In genomic region chr9:79923262-79923661, GRCm38 (mm10) we compare ENCODE assay signal across 23 mouse cellular contexts.
DNase-seq lines count a peak whose midpoint lies in the region; ATAC-seq and TF ChIP-seq lines count a peak whose summit lies in the region.
"Had no signal": no experiment of that assay in that cellular context is flagged by ENCODE, and none has a peak within 500 bp of the region (broad histone marks: within the 10 kb centered on the region; RNA-seq: fewer than 3 reads in every experiment).

No protein-coding gene starts in this region.

- H3K27ac ChIP-seq in heart, adult 2 months: peak overlapping the region; percentile 66; the same call in 1 of the 2 replicates
- H3K27ac ChIP-seq in heart, postnatal 0 days (ENCODE audit: low read depth): peak overlapping the region; percentile 34
- no peak overlapping the region for H3K27ac ChIP-seq in lung, embryonic 16.5 days (ENCODE audit: low read length)
- H3K27ac ChIP-seq: forebrain, embryonic 10.5 days; hindbrain, embryonic 15.5 days; liver, embryonic 13.5 days; midbrain, embryonic 10.5 days; neural tube, embryonic 15.5 days had no signal

- no peak for TF ChIP-seq POLR2A in heart, adult 2 months (IDR thresholded peaks at IDR 0.05; ENCODE audit: insufficient read depth, low read depth, low read length)

- peaks cover 35% of the 10 kb centered on the region for H3K4me1 ChIP-seq in heart, adult 2 months (ENCODE audit: control insufficient read depth, insufficient read depth, low read length)
- peaks cover 60% of the 10 kb centered on the region for H3K4me1 ChIP-seq in heart, postnatal 0 days (ENCODE audit: control insufficient read depth, insufficient read depth)
- H3K4me1 ChIP-seq in lung, embryonic 16.5 days (replicated peaks; ENCODE audit: control insufficient read depth, insufficient read depth, low read length): peaks cover 34% of the 10 kb centered on the region
- H3K4me1 ChIP-seq: hindbrain, embryonic 15.5 days; neural tube, embryonic 15.5 days had no signal

- H3K79me2 ChIP-seq in heart, adult 2 months (replicated peaks; ENCODE audit: control insufficient read depth, insufficient read depth, low read length): peaks cover 2% of the 10 kb centered on the region

- DNase-seq in heart, adult 2 months: no peak
- no peak for DNase-seq in heart, postnatal 14 days
- no peak for DNase-seq in heart, postnatal 0 days (ENCODE audit: low spot score)
- no peak for DNase-seq in heart, adult 8-10 months (ENCODE audit: low spot score)
- DNase-seq in lung, postnatal 25 days (ENCODE audit: low spot score): peak; percentile 27
- no peak for DNase-seq in ovary, adult 18-20 months (ENCODE audit: low spot score)
- no peak for DNase-seq in cerebellum, adult 8-10 months
- DNase-seq: adrenal gland, postnatal 36 days; B cell, adult 2 months; cerebellum, adult 9-11 months; gastrocnemius, postnatal 36 days; kidney, adult 9 months; kidney, postnatal 36 days; liver, embryonic 13.5 days had no signal

- H3K36me3 ChIP-seq in heart, adult 2 months (ENCODE audit: control insufficient read depth, insufficient read depth, low read length): peaks cover 27% of the 10 kb centered on the region
- no peaks in the 10 kb centered on the region for H3K36me3 ChIP-seq in heart, postnatal 0 days (replicated peaks; ENCODE audit: control insufficient read depth, insufficient read depth, low read length)
- no peaks in the 10 kb centered on the region for H3K36me3 ChIP-seq in lung, embryonic 16.5 days (ENCODE audit: control insufficient read depth, insufficient read depth, low read length)
- H3K36me3 ChIP-seq: forebrain, embryonic 10.5 days; G1E; hindbrain, embryonic 15.5 days; liver, embryonic 13.5 days; midbrain, embryonic 10.5 days; neural tube, embryonic 15.5 days had no signal

- no peaks in the 10 kb centered on the region for H3K9me3 ChIP-seq in heart, postnatal 0 days (replicated peaks; ENCODE audit: control insufficient read depth, low read length)
- H3K9me3 ChIP-seq in lung, embryonic 16.5 days (ENCODE audit: control insufficient read depth, low read length): no peaks in the 10 kb centered on the region
- H3K9me3 ChIP-seq: forebrain, embryonic 10.5 days; G1E; hindbrain, embryonic 15.5 days; liver, embryonic 13.5 days; midbrain, embryonic 10.5 days; neural tube, embryonic 15.5 days had no signal

- no peak for TF ChIP-seq EP300 in heart, adult 2 months (IDR thresholded peaks at IDR 0.05; ENCODE audit: insufficient read depth, low read depth, low read length)
- no peak for TF ChIP-seq EP300 in heart, postnatal 0 days (IDR thresholded peaks at IDR 0.05; ENCODE audit: low read depth)

- no peaks in the 10 kb centered on the region for H3K27me3 ChIP-seq in heart, adult 2 months (ENCODE audit: control insufficient read depth, insufficient read depth, low read length)
- no peaks in the 10 kb centered on the region for H3K27me3 ChIP-seq in heart, postnatal 0 days (ENCODE audit: control insufficient read depth, insufficient read depth, low read length)
- no peaks in the 10 kb centered on the region for H3K27me3 ChIP-seq in lung, embryonic 16.5 days (ENCODE audit: control insufficient read depth, insufficient read depth, low read depth, low read length)
- H3K27me3 ChIP-seq: CH12.LX; hindbrain, embryonic 15.5 days; liver, embryonic 13.5 days; neural tube, embryonic 15.5 days; Patski had no signal

- 40% methylated on average over 3 of the region's 3 CpGs for WGBS in heart, adult 2 months
- 43% methylated on average over 3 of the region's 3 CpGs for WGBS in heart, postnatal 0 days
- WGBS in lung, embryonic 16.5 days: 45% methylated on average over 3 of the region's 3 CpGs

- ATAC-seq in heart, postnatal 0 days (ENCODE audit: insufficient read depth, low read depth): no peak
- peak; percentile 46 for ATAC-seq in lung, embryonic 16.5 days (ENCODE audit: low read depth)
- ATAC-seq: forebrain, embryonic 16.5 days; Patski had no signal

- TF ChIP-seq CTCF in heart, adult 2 months (IDR thresholded peaks at IDR 0.05): no peak
- TF ChIP-seq CTCF in heart, postnatal 0 days (IDR thresholded peaks at IDR 0.05; ENCODE audit: low read depth): no peak

- no peak overlapping the region for H3K4me3 ChIP-seq in heart, adult 2 months
- no peak overlapping the region for H3K4me3 ChIP-seq in heart, postnatal 0 days (ENCODE audit: low read depth, low read length)
- H3K4me3 ChIP-seq in lung, embryonic 16.5 days (ENCODE audit: low read length): no peak overlapping the region
- H3K4me3 ChIP-seq: forebrain, embryonic 10.5 days; hindbrain, embryonic 15.5 days; liver, embryonic 13.5 days; midbrain, embryonic 10.5 days; neural tube, embryonic 15.5 days had no signal

- no peak overlapping the region for H3K9ac ChIP-seq in heart, adult 2 months (ENCODE audit: low read depth, low read length)
- no peak overlapping the region for H3K9ac ChIP-seq in heart, postnatal 0 days (replicated peaks; ENCODE audit: low read depth, low read length)
- no peak overlapping the region for H3K9ac ChIP-seq in lung, embryonic 16.5 days (ENCODE audit: low read length)
- H3K9ac ChIP-seq: hindbrain, embryonic 15.5 days; liver, embryonic 13.5 days; neural tube, embryonic 15.5 days had no signal

- intact Hi-C loops in heart, adult 2 months (cut with DNase I): no loop called here
- intact Hi-C loops in heart, postnatal 14 days (cut with DNase I): loop anchor here (5.0 kb wide), 1 partner anchor 116 kb away; no protein-coding TSS in a partner anchor

- no peak overlapping the region for H3K4me2 ChIP-seq in heart, postnatal 0 days (ENCODE audit: low read depth, low read length)
- H3K4me2 ChIP-seq in lung, embryonic 16.5 days (ENCODE audit: low read depth, low read length): no peak overlapping the region
- H3K4me2 ChIP-seq: hindbrain, embryonic 15.5 days; liver, embryonic 13.5 days; neural tube, embryonic 15.5 days had no signal
